Mouse (Mus musculus): ENCODE data around the gene Mtch1. TPM values are rescaled to one million over a fixed set of nuclear protein-coding genes. Genes with fewer than 3 reads are reported as not detected.

Mtch1 gene
- polyA plus RNA-seq, 1 experiment from 2014 or later = 276 TPM

DNA sequence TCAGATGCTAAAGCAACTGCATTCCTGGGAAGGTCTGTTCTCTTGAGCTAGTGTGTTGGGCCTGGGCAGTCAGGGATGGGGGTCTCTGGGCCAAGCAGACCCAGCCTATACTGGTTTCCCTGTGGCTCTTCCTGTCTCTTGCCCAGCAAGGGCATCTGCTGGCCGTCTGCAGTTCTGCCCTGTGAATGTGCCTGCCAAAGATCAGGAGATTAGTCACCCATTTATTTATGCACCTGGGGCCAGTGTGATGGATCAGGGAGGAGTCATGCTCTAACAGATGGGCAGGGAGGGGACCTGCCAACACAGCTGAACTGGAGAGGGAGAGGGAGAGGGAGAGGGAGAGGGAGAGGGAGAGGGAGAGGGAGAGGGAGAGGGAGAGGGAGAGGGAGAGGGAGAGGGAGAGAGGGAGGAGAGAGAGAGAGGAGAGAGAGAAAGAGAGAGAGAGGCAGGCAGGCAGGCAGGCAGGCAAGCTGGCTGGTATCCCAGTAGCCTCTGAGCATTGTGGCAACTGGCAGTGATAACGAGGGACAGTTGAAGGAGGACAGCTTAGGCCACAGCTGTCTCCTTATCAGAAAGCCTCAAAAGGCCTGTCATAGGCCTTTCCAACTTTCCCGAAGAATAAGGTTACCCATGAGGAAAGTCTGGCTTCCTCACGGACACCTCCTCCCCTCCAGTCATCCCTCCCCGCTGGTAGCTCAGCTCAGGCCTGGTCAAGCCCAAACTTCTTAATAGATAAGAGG is 16.9 kb downstream of the Mtch1 start:
- no peaks in the 10 kb centered on the region for H3K9me3 ChIP-seq
- H3K9ac ChIP-seq = no peak overlapping the region
- 5% methylated on average over 5 of the region's 5 CpGs for WGBS
- no peak overlapping the region for H3K4me2 ChIP-seq
- peaks cover 57% of the 10 kb centered on the region for H3K36me3 ChIP-seq
- no peak overlapping the region for H3K4me3 ChIP-seq
- peaks cover 43% of the 10 kb centered on the region for H3K4me1 ChIP-seq
- peaks cover 21% of the 10 kb centered on the region for H3K27me3 ChIP-seq (replicated peaks)
- no peak for ATAC-seq (ENCODE audit: extremely low read depth, insufficient number of reproducible peaks, low FRiP score, low TSS enrichment)
- peak overlapping the region; percentile 76 for H3K27ac ChIP-seq (replicated peaks)

DNA sequence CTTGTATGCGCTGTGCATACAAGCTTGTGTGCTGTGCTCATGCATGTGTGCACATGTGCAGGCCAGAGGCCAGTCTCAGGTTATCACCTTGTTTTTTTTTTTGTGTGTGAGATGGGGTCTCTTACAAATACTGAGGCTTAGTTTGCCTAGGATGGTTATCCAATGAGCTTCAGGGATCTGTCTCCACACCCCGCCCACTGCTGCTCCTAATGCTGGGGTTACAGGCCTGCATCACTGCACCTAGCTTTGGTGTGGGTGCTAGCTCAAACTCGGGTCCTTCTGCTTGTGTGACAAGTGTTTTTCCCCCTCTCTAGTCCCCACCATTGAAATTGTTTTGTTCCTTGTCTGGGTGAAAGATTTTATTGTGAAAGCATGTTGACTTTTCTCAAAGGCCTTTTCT is 17.5 kb downstream of the Mtch1 start:
- H3K27me3 ChIP-seq (replicated peaks) = peaks cover 25% of the 10 kb centered on the region
- no peak for ATAC-seq (ENCODE audit: extremely low read depth, insufficient number of reproducible peaks, low FRiP score, low TSS enrichment)
- no peaks in the 10 kb centered on the region for H3K9me3 ChIP-seq
- H3K4me2 ChIP-seq = no peak overlapping the region
- H3K4me3 ChIP-seq = no peak overlapping the region
- H3K27ac ChIP-seq (replicated peaks) = peak overlapping the region; percentile 74
- WGBS = 68% methylated on average over 3 of the region's 3 CpGs
- peaks cover 43% of the 10 kb centered on the region for H3K4me1 ChIP-seq
- peaks cover 51% of the 10 kb centered on the region for H3K36me3 ChIP-seq
- no peak overlapping the region for H3K9ac ChIP-seq

DNA sequence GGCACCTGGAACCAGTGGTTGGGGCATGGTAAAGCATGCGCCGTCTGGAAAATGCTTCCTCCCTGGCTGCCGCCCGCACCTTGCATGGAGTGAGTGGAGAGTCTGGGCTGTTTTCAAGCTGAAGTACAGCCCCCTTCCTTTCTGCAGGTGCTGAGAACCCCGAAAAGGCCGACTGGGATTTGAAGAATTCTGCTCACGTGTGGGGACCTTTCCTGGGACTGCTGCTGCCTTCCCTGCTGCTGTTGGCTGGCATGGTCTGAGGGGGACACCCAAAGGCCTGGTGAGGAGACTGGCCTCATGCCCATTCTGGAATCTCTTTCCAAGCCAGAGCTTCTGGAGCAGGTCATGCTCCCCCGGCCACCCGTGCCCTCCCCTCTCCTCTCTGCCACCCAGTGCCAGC is 20.0 kb downstream of the Mtch1 start:
- no peaks in the 10 kb centered on the region for H3K9me3 ChIP-seq
- peaks cover 30% of the 10 kb centered on the region for H3K36me3 ChIP-seq
- no peak for ATAC-seq (ENCODE audit: extremely low read depth, insufficient number of reproducible peaks, low FRiP score, low TSS enrichment)
- 75% methylated on average over 9 of the region's 9 CpGs for WGBS
- H3K9ac ChIP-seq = no peak overlapping the region
- H3K4me3 ChIP-seq = no peak overlapping the region
- H3K27ac ChIP-seq (replicated peaks) = no peak overlapping the region
- peaks cover 32% of the 10 kb centered on the region for H3K27me3 ChIP-seq (replicated peaks)
- peaks cover 47% of the 10 kb centered on the region for H3K4me1 ChIP-seq
- H3K4me2 ChIP-seq = no peak overlapping the region

DNA sequence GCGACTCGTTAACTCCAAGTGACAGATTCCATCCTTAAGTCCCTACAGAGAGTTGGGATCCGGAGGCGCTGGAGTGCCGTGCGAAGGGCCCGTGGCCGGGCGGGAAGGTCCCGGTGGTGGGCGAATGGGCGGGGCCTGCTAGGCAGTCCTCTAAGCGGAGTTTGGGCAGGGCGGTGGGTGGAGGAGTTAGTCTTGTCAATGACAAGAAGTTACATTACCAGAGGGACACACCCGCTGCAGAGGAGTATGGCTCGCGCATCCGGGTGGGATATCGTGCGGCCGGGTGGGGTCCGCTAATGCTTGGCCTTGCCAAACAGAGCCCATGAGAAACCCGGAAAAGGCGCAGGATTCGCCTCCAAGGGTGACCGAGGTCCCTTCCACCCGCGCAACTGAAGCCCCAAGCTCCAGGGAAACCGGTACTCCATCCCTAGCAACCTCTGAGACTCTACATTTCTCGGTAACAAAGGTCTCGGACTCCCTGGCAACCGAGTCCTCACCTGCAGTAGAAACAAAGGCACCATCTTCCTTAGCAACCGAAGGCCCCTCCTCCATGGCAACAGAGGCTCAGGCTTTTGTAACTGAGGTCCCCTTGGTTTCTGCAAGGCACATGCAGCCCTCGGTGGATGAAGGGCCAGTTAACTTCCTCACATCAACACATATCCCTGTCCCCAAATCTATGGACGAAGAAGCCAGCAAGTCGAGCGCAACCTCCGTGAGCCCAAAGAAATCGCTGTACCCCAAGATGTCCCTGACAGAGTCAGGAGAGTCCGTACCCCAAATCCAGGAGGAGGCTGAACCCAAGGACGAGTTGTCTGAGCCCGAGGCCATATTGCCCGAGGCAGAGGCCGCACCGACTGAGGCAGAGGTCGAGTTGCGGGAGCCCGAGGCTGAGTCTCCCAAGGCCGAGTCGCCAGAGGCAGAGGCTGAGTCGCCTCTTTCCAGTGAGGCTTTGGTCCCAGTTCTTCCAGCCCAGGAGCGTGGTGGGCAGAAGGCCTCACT is 20.9 kb downstream of the Mtch1 start:
- WGBS = 21% methylated on average over 52 of the region's 52 CpGs
- H3K4me2 ChIP-seq = peak overlapping the region; percentile 68
- peaks cover 41% of the 10 kb centered on the region for H3K27me3 ChIP-seq (replicated peaks)
- no peak for ATAC-seq (ENCODE audit: extremely low read depth, insufficient number of reproducible peaks, low FRiP score, low TSS enrichment)
- no peaks in the 10 kb centered on the region for H3K9me3 ChIP-seq
- peak overlapping the region; percentile 43 for H3K4me3 ChIP-seq
- H3K4me1 ChIP-seq = peaks cover 47% of the 10 kb centered on the region
- peak overlapping the region; percentile 65 for H3K9ac ChIP-seq
- peaks cover 21% of the 10 kb centered on the region for H3K36me3 ChIP-seq
- no peak overlapping the region for H3K27ac ChIP-seq (replicated peaks)

DNA sequence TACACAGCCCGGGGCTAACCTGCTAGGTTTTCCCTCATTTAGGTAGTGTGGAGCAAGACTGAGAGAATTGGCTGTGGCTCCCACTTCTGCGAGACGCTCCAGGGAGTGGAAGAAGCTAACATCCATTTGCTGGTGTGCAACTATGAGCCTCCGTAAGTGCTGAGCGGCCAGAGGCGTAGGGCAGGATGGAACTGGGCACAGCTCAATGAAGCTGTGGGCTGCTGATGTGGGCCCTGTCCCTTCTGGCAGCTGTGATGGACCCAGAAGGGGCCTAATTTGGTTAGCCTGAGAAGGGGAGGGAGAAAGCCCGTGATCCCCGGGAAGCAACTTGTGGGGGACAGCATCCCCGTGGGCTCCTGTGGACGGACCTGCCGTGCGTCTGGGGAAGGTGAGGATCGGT is 21.9 kb downstream of the Mtch1 start:
- no peak overlapping the region for H3K27ac ChIP-seq (replicated peaks)
- no peak overlapping the region for H3K9ac ChIP-seq
- 65% methylated on average over 13 of the region's 13 CpGs for WGBS

DNA sequence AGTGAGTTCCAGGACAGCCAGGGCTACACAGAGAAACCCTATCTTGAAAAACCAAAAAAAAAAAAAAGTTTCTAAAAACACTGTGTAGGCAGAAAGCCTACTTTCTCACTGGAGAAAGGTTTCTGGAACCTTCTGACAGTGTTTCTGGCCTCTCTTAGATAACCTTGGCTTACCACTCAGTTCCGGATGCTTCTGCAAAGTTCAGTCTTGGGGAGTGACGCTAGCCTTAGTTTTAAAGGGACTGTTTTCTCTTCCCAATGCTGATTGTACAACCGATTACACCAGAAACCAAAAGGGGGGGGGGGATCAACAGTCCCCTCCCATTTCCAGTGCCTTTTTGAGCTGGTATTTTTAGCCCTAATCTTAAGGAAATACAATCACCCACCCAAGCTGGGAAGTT is 24.1 kb downstream of the Mtch1 start:
- no peak for ATAC-seq (ENCODE audit: extremely low read depth, insufficient number of reproducible peaks, low FRiP score, low TSS enrichment)
- H3K4me1 ChIP-seq = peaks cover 41% of the 10 kb centered on the region
- no peak overlapping the region for H3K27ac ChIP-seq (replicated peaks)
- H3K9me3 ChIP-seq = no peaks in the 10 kb centered on the region
- H3K4me3 ChIP-seq = no peak overlapping the region
- no peaks in the 10 kb centered on the region for H3K36me3 ChIP-seq
- 60% methylated on average over 3 of the region's 3 CpGs for WGBS
- H3K4me2 ChIP-seq = no peak overlapping the region
- peaks cover 71% of the 10 kb centered on the region for H3K27me3 ChIP-seq (replicated peaks)
- no peak overlapping the region for H3K9ac ChIP-seq

More for the DNA sequence above, 21.9 kb downstream of the Mtch1 start:
- Histone ChIP-seq H3K27me3 (replicated peaks) (peaks cover 51% of the 10 kb centered on the region), H3K4me2 (no peak overlapping the region; the same call in 1 of the 2 replicates), H3K36me3 (peaks cover 13% of the 10 kb centered on the region), H3K4me3 (no peak overlapping the region), H3K9me3 (no peaks in the 10 kb centered on the region), H3K4me1 (peaks cover 38% of the 10 kb centered on the region)
- ATAC-seq (ENCODE audit: extremely low read depth, insufficient number of reproducible peaks, low FRiP score, low TSS enrichment) = no peak

DNA sequence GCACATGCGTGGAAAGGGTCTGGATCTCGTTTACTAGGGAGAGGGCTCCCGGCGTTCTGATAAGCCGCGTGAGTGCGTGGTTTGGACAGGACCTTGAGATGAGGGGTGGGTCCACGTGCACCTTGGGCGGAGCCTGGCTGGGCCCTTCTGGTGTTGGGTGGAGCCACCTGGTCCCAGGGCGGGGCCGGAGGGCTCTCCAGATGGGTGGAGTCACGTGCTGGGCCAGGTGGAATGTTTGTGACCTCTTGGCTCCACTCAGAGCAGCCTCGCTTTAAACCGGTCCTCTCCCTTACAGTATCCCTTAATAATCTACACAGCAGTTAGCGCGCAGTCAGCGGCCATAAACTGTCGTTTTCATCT is 25.2 kb downstream of the Mtch1 start:
- 19% methylated on average over 18 of the region's 18 CpGs for WGBS
- Histone ChIP-seq H3K36me3 (no peaks in the 10 kb centered on the region), H3K9me3 (no peaks in the 10 kb centered on the region), H3K4me2 (peak overlapping the region; percentile 57), H3K27me3 (replicated peaks) (peaks cover 69% of the 10 kb centered on the region), H3K9ac (peak overlapping the region; percentile 48; the same call in 1 of the 2 replicates), H3K4me3 (peak overlapping the region; percentile 27), H3K27ac (replicated peaks) (no peak overlapping the region), H3K4me1 (peaks cover 41% of the 10 kb centered on the region)
- ATAC-seq (ENCODE audit: extremely low read depth, insufficient number of reproducible peaks, low FRiP score, low TSS enrichment) = no peak

DNA sequence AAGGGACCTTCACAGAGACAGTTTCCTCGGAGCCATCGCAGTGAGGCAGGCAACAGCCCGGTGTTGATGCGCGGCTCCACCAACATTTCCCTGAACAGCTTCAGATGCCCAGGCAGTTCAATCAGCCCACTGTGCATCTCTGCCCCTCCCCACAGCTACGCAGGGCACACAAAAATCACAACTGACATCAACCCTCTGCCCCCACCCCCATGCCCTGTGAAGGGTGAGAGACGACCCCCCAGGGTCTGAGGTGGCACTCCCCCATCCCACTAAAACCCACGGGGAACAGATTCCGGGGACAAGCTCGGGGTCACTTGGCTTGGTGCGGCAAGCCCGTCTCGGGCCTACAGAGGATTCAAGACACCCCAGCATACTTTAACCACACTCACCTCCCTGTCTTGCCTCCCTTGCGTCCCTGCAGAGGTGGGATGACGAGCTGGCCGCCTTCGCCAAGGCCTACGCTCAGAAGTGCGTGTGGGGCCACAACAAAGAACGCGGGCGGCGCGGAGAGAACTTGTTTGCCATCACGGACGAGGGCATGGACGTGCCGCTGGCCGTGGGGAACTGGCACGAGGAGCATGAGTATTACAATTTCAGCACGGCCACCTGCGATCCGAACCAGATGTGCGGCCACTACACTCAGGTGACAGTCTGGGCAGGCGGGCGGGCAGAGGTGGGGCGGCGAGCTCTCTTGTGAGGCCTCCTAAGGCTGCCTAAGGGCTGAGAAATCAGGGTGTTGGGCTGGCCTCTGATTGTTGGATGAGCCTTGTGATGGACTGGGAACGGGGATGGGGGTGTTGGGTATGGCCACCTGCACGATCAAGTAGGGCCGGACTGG is 25.8 kb downstream of the Mtch1 start:
- ATAC-seq (ENCODE audit: extremely low read depth, insufficient number of reproducible peaks, low FRiP score, low TSS enrichment) = no peak
- Histone ChIP-seq H3K4me3 (peak overlapping the region; percentile 27), H3K4me2 (peak overlapping the region; percentile 57), H3K9ac (peak overlapping the region; percentile 48; the same call in 1 of the 2 replicates), H3K9me3 (no peaks in the 10 kb centered on the region), H3K36me3 (no peaks in the 10 kb centered on the region), H3K27ac (replicated peaks) (no peak overlapping the region), H3K4me1 (peaks cover 38% of the 10 kb centered on the region), H3K27me3 (replicated peaks) (peaks cover 63% of the 10 kb centered on the region)
- whole genome bisulfite sequencing = 23% methylated on average over 41 of the region's 41 CpGs

DNA sequence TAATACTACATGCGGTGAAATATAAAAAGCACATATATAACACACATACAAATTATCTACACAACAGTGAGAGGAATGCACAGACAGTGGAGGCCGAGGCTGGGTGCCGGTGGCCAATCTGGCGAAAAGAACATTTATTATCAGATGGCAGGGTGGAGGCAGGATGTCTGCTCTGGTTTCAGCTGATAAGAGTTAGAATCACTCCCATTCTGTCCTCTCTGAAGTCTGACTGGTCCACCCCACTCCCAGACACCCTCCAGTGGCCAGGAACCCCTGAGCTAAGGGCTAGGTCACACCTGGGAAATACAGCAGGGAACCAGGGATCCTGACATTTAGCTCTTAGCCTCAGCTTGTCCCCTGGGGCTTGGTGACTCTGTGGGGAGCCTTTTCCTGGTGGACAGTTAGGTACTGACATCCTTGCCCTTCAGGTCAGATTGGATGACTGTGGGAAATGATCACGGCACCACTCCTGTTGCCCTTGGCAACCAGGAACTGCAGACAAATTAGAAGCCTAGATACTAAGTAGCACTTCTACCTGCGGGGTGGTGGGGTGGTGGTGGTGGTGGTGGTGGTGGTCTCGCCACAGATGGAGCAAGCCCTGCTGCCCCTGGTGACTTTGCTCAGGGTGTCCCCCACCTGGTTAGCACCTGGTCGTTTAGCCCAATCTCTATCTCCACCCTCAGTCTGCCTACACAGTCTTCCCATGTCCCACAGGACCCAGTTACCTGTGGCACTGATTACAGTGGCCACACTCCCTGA is 27.7 kb downstream of the Mtch1 start:
- Histone ChIP-seq H3K9me3 (no peaks in the 10 kb centered on the region), H3K36me3 (no peaks in the 10 kb centered on the region), H3K4me3 (no peak overlapping the region), H3K27me3 (replicated peaks) (peaks cover 48% of the 10 kb centered on the region), H3K4me2 (no peak overlapping the region), H3K9ac (no peak overlapping the region), H3K27ac (replicated peaks) (no peak overlapping the region), H3K4me1 (peaks cover 32% of the 10 kb centered on the region)
- no peak for ATAC-seq (ENCODE audit: extremely low read depth, insufficient number of reproducible peaks, low FRiP score, low TSS enrichment)
- WGBS = 46% methylated on average over 8 of the region's 8 CpGs

DNA sequence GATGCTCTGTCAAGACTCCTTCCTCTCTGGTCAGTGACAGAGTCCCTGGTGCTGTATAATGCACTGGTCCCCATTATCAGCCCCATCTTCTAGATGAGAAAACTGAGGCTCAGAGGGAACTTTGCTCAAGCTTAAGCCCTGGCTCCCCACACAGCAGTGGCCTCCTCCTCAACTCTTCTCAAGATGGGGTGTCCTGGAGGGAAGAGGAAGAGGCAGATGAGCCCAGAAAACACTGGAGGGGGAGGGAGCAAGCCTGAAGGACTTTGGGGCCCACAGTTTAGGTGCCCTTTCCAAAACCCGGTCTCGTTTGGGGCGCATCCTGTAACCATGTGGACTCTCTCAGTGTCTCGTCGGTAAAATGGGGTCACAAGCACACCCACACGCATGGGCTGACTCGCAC is 28.3 kb downstream of the Mtch1 start:
- no peak overlapping the region for H3K27ac ChIP-seq (replicated peaks)
- peaks cover 32% of the 10 kb centered on the region for H3K4me1 ChIP-seq
- no peak overlapping the region for H3K4me2 ChIP-seq
- no peaks in the 10 kb centered on the region for H3K9me3 ChIP-seq
- peaks cover 48% of the 10 kb centered on the region for H3K27me3 ChIP-seq (replicated peaks)
- no peak overlapping the region for H3K9ac ChIP-seq
- no peak overlapping the region for H3K4me3 ChIP-seq
- no peak for ATAC-seq (ENCODE audit: extremely low read depth, insufficient number of reproducible peaks, low FRiP score, low TSS enrichment)
- WGBS = 77% methylated on average over 7 of the region's 7 CpGs
- no peaks in the 10 kb centered on the region for H3K36me3 ChIP-seq
